Mouse (Mus musculus): ENCODE measurements at regions not wholly inside any gene's neighbourhood (a gene's known extent, or its start where the extent isn't known, plus 50 kb on each side); places are given as distances from the start of the nearest gene placed in this dataset.

- TF ChIP-seq CTCF (conservative IDR thresholded peaks at IDR 0.05; ENCODE audit: low read length) (no peak), NANOG (IDR thresholded peaks at IDR 0.05; ENCODE audit: borderline replicate concordance, low read length) (no peak)
Observed at GRCm38 (mm10) chr17:63804416-63804815, 58.4 kb upstream of the Fer start.
